Mouse (Mus musculus) liver, adult 2 months (tissue): ENCODE measurements around the gene Taf5l.

Experiments
- CTCF ChIP-seq: fragments of 200-500 bp; IDR thresholded peaks from 2 replicates; pipeline ENCODE4 v1.5.1; 2011; ENCODE audit warnings: low read depth, low read length, control low read depth
- POLR2A ChIP-seq: fragments of 200-500 bp; IDR thresholded peaks from 2 replicates; pipeline ENCODE4 v1.6.1; 2011; ENCODE audit warnings: low read length, control low read depth; ENCODE audit not compliant: insufficient read depth; ENCODE audit errors: extremely low read depth

DNA sequence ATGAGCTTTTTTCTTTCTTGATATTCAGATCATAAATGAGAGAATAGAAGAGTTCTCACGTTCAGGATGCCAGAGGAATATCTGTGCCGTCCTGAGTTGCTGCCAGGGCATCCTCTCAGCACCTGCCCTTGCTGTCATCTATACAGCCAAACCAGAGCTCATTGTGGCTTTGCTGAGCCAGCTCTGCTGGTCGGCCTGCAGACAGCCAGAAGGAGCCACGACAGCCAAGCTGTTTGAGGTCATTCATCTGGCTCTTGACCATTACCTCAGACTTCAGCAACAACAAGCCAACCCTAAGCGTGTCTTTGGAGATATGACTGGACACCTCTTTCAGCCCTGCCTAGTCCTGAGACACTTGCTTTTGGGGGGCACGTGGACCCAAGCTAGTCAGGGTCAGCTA is 6.6 kb upstream of the Taf5l start:
- TF ChIP-seq CTCF (no peak), POLR2A (no peak)
